Comparison of ENCODE assay signal across 24 mouse cellular contexts in the genomic region with DNA sequence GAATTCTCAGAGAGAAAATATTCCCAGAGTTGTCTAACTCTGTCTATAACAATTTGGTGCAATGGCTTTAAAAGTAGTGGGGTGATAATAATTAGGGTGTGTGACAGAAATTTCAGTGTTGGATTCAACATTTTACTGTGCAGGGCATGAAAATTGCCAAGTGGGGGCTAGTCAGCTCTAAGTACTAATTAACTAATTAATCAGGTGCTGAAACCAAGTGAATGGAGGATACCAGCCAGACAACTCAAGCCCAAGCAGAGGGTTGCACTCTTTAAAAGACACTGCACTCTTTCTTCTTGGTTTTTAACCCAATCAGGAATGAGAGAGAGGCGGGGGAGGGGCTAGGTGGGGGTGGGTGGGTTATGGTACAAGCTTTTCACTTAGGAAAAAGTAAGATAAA. TPM values are rescaled to one million over a fixed set of nuclear protein-coding genes. Genes with fewer than 3 reads are reported as not detected.
DNase-seq lines count a peak whose midpoint lies in the region; ATAC-seq and TF ChIP-seq lines count a peak whose summit lies in the region.
"Had no signal": no experiment of that assay in that cellular context is flagged by ENCODE, and none has a peak within 500 bp of the region (broad histone marks: within the 10 kb centered on the region; RNA-seq: fewer than 3 reads in every experiment).

No protein-coding gene starts in this region.

- no peak overlapping the region for H3K4me2 ChIP-seq in forebrain, embryonic 11.5 days (ENCODE audit: low read depth, low read length, severe bottlenecking)
- no peak overlapping the region for H3K4me2 ChIP-seq in forebrain, embryonic 14.5 days (ENCODE audit: low read length)
- H3K4me2 ChIP-seq: embryonic facial prominence, embryonic 12.5 days; embryonic facial prominence, embryonic 15.5 days; heart, embryonic 11.5 days; hindbrain, embryonic 12.5 days; hindbrain, embryonic 15.5 days had no signal

- H3K9me3 ChIP-seq in forebrain, embryonic 11.5 days (ENCODE audit: control insufficient read depth, low read length), result no peaks in the 10 kb centered on the region
- no peaks in the 10 kb centered on the region for H3K9me3 ChIP-seq in forebrain, embryonic 14.5 days (replicated peaks; ENCODE audit: control insufficient read depth, low read length)
- H3K9me3 ChIP-seq: embryonic facial prominence, embryonic 12.5 days; embryonic facial prominence, embryonic 15.5 days; hindbrain, embryonic 12.5 days; hindbrain, embryonic 15.5 days had no signal

- WGBS in forebrain, embryonic 11.5 days, result 17% methylated on average over 1 of the region's 1 CpGs
- WGBS in forebrain, embryonic 14.5 days, result 17% methylated on average over 1 of the region's 1 CpGs

- H3K27me3 ChIP-seq in forebrain, embryonic 11.5 days (ENCODE audit: control insufficient read depth, insufficient read depth, low read length), result no peaks in the 10 kb centered on the region
- H3K27me3 ChIP-seq in forebrain, embryonic 14.5 days (replicated peaks; ENCODE audit: control insufficient read depth, insufficient read depth, low read length), result no peaks in the 10 kb centered on the region
- H3K27me3 ChIP-seq: embryonic facial prominence, embryonic 12.5 days; hindbrain, embryonic 12.5 days; hindbrain, embryonic 15.5 days had no signal

- no peak for TF ChIP-seq CTCF in brain, embryonic 14.5 days (IDR thresholded peaks at IDR 0.05; ENCODE audit: borderline replicate concordance, extremely low read depth, insufficient read depth, insufficient read length)

- no peaks in the 10 kb centered on the region for H3K36me3 ChIP-seq in forebrain, embryonic 11.5 days (ENCODE audit: control insufficient read depth, insufficient read depth, low read length)
- H3K36me3 ChIP-seq in forebrain, embryonic 14.5 days (ENCODE audit: control insufficient read depth, insufficient read depth, low read length), result no peaks in the 10 kb centered on the region
- H3K36me3 ChIP-seq: embryonic facial prominence, embryonic 12.5 days; embryonic facial prominence, embryonic 15.5 days; hindbrain, embryonic 12.5 days; hindbrain, embryonic 15.5 days had no signal

- TF ChIP-seq POLR2A in brain, embryonic 14.5 days (IDR thresholded peaks at IDR 0.05; ENCODE audit: borderline replicate concordance, extremely low read depth, insufficient read depth, insufficient read length, poor library complexity, severe bottlenecking), result no peak

- no peak overlapping the region for H3K4me3 ChIP-seq in forebrain, embryonic 11.5 days (ENCODE audit: low read depth, low read length)
- no peak overlapping the region for H3K4me3 ChIP-seq in forebrain, embryonic 14.5 days (ENCODE audit: low read depth, low read length)
- H3K4me3 ChIP-seq: embryonic facial prominence, embryonic 12.5 days; embryonic facial prominence, embryonic 15.5 days; hindbrain, embryonic 12.5 days; hindbrain, embryonic 15.5 days had no signal

- H3K9ac ChIP-seq in forebrain, embryonic 11.5 days (ENCODE audit: low read length), result no peak overlapping the region
- H3K9ac ChIP-seq in forebrain, embryonic 14.5 days (ENCODE audit: low read length), result no peak overlapping the region
- H3K9ac ChIP-seq: embryonic facial prominence, embryonic 12.5 days; embryonic facial prominence, embryonic 15.5 days; hindbrain, embryonic 12.5 days; hindbrain, embryonic 15.5 days had no signal

- peak; percentile 79 for DNase-seq in brain, embryonic 14.5 days (ENCODE audit: low read depth)
- DNase-seq in forebrain, embryonic 11.5 days (ENCODE audit: low spot score), result peak; percentile 58
- DNase-seq in forebrain, embryonic 14.5 days (ENCODE audit: low spot score), result peak; percentile 67
- no peak for DNase-seq in B cell, adult 2 months
- DNase-seq in lung, postnatal 14 days, result no peak
- DNase-seq in layer of hippocampus, adult 9-10 months (ENCODE audit: low spot score), result no peak
- DNase-seq: adrenal gland, postnatal 10 days; adrenal gland, postnatal 36 days; cerebellum, adult 11 months; cerebellum, adult 2 months; cerebellum, adult 9-11 months; cerebellum, postnatal 25 days; gastrocnemius, postnatal 14 days; heart, adult 11 months had no signal

- no peaks in the 10 kb centered on the region for H3K4me1 ChIP-seq in forebrain, embryonic 11.5 days (replicated peaks; ENCODE audit: control insufficient read depth, insufficient read depth, low read length)
- H3K4me1 ChIP-seq in forebrain, embryonic 14.5 days (ENCODE audit: control insufficient read depth, insufficient read depth, low read length), result no peaks in the 10 kb centered on the region
- H3K4me1 ChIP-seq: embryonic facial prominence, embryonic 12.5 days; embryonic facial prominence, embryonic 15.5 days; hindbrain, embryonic 12.5 days; hindbrain, embryonic 15.5 days had no signal

- ATAC-seq in forebrain, embryonic 11.5 days (replicated peaks; ENCODE audit: low FRiP score), result peak; percentile 49; the same call in 1 of the 2 replicates
- peak; percentile 13; the same call in 1 of the 2 replicates for ATAC-seq in forebrain, embryonic 14.5 days
- ATAC-seq: activated CD4-positive, CD25-positive, alpha-beta regulatory T cell, adult 4 months; intestine, postnatal 0 days had no signal

- peak overlapping the region; percentile 50; the same call in 1 of the 2 replicates for H3K27ac ChIP-seq in forebrain, embryonic 11.5 days (ENCODE audit: low read depth, low read length)
- peak overlapping the region; percentile 21; the same call in 1 of the 2 replicates for H3K27ac ChIP-seq in forebrain, embryonic 14.5 days (ENCODE audit: low read depth, low read length)
- H3K27ac ChIP-seq: embryonic facial prominence, embryonic 12.5 days; embryonic facial prominence, embryonic 15.5 days; hindbrain, embryonic 12.5 days; hindbrain, embryonic 15.5 days had no signal

RNA-seq across cellular contexts. Expression of a gene that starts 6.4 kb away (rescaled TPM):
- not detected in 2 replicates for polyA plus RNA-seq in brain, embryonic 14.5 days (2012; rRNA removed)
- not detected in 2 replicates for polyA plus RNA-seq in forebrain, embryonic 11.5 days (2014; fragmentation: Nextera tagmentation; extraction: Ambion mirVana)
- polyA plus RNA-seq in forebrain, embryonic 14.5 days (2014; fragmentation: Nextera tagmentation; extraction: Ambion mirVana), result not detected in 2 replicates
- polyA plus RNA-seq: activated CD4-positive, CD25-positive, alpha-beta regulatory T cell, adult 4 months; cerebellum, adult 2 months; embryonic facial prominence, embryonic 12.5 days; embryonic facial prominence, embryonic 15.5 days; heart, embryonic 11.5 days; heart, embryonic 14.5 days; heart, postnatal 0 days; hindbrain, embryonic 12.5 days; hindbrain, embryonic 15.5 days; intestine, embryonic 14.5 days; intestine, postnatal 0 days had no signal

RNA-seq across cellular contexts. Expression of a gene that starts 47.1 kb away (rescaled TPM):
- polyA plus RNA-seq in brain, embryonic 14.5 days (2012; rRNA removed), result 20.0 and 25.2 TPM in 2 replicates
- polyA plus RNA-seq in forebrain, embryonic 11.5 days (2014; fragmentation: Nextera tagmentation; extraction: Ambion mirVana), result 15.6 and 18.7 TPM in 2 replicates
- 14.7 and 15.5 TPM in 2 replicates for polyA plus RNA-seq in forebrain, embryonic 14.5 days (2014; fragmentation: Nextera tagmentation; extraction: Ambion mirVana)

Comparison
In these comparisons a context has a peak if more than half of its experiments do, and no peak if none do; other contexts are left out.
1. DNase-seq: peak in brain, embryonic 14.5 days (single experiment), forebrain, embryonic 11.5 days (single experiment) and forebrain, embryonic 14.5 days (single experiment); none in B cell, adult 2 months (0 of 2), lung, postnatal 14 days (single experiment) and layer of hippocampus, adult 9-10 months (single experiment).